Mouse (Mus musculus) midbrain, embryonic 14.5 days (tissue): ENCODE measurements around the gene Parl. TPM values are rescaled to one million over a fixed set of nuclear protein-coding genes. Genes with fewer than 3 reads are reported as not detected.

Experiments used
- ATAC-seq: fragments of 200-750 bp; cut with Nextera tagmentation; 2 replicates; pipeline ENCODE4 v1.8.0; 2017; ENCODE audit warnings: moderate number of reproducible peaks, moderate library complexity; ENCODE audit not compliant: low FRiP score, low TSS enrichment
- DNase-seq: peaks from one replicate; pipeline ENCODE4 v3.0.0-alpha.2; 2015
- H3K27ac ChIP-seq: fragments of 300-500 bp; sonication (generic); replicated peaks from 2 replicates; pipeline ENCODE4 v1.5.1; 2014; ENCODE audit warnings: mild to moderate bottlenecking, low read depth, low read length, moderate library complexity
- H3K27me3 ChIP-seq: fragments of 300-500 bp; sonication (generic); 2 replicates; pipeline ENCODE4 v1.6.1; 2014; ENCODE audit warnings: low read length, control low read depth, mixed read lengths; ENCODE audit not compliant: control insufficient read depth, insufficient read depth
- H3K36me3 ChIP-seq: fragments of 300-500 bp; sonication (generic); 2 replicates; pipeline ENCODE4 v1.6.1; 2014; ENCODE audit warnings: low read length, control low read depth; ENCODE audit not compliant: control insufficient read depth, insufficient read depth
- H3K4me1 ChIP-seq: fragments of 300-500 bp; sonication (generic); 2 replicates; pipeline ENCODE4 v1.6.1; 2014; ENCODE audit warnings: mild to moderate bottlenecking, antibody characterized with exemption, low read length, control low read depth; ENCODE audit not compliant: control insufficient read depth, insufficient read depth
- H3K4me2 ChIP-seq: fragments of 300-500 bp; sonication (generic); 2 replicates; pipeline ENCODE4 v1.6.1; 2014; ENCODE audit warnings: mild to moderate bottlenecking, low read length, moderate library complexity
- H3K4me3 ChIP-seq: fragments of 300-500 bp; sonication (generic); replicated peaks from 2 replicates; pipeline ENCODE4 v1.5.1; 2014; ENCODE audit warnings: low read depth, low read length
- H3K9ac ChIP-seq: fragments of 300-500 bp; sonication (generic); replicated peaks from 2 replicates; pipeline ENCODE4 v1.6.1; 2014; ENCODE audit warnings: mild to moderate bottlenecking, low read length, moderate library complexity
- H3K9me3 ChIP-seq: fragments of 300-500 bp; sonication (generic); 2 replicates; pipeline ENCODE4 v1.6.1; 2016; ENCODE audit warnings: low read length, control low read depth, mixed read lengths; ENCODE audit not compliant: control insufficient read depth
- WGBS: fragments of 180-500 bp; shearing (Covaris S2); extraction: QIAGEN DNeasy Blood & Tissue Kit; methylation state at CpG from one replicate; pipeline ENCODE4 v1.1.7; 2014; 5-methylcytosine and 5-hydroxymethylcytosine counted together
- polyA plus RNA-seq: library from polyadenylated mRNA; unstranded; fragments of >200 nt; fragmentation: Nextera tagmentation; extraction: Ambion mirVana; gene quantifications from 2 replicates; pipeline ENCODE4 v1.2.1, GENCODE M21; 2014

The Parl gene
- polyA plus RNA-seq = 78.2 and 79.7 TPM in 2 replicates

DNA sequence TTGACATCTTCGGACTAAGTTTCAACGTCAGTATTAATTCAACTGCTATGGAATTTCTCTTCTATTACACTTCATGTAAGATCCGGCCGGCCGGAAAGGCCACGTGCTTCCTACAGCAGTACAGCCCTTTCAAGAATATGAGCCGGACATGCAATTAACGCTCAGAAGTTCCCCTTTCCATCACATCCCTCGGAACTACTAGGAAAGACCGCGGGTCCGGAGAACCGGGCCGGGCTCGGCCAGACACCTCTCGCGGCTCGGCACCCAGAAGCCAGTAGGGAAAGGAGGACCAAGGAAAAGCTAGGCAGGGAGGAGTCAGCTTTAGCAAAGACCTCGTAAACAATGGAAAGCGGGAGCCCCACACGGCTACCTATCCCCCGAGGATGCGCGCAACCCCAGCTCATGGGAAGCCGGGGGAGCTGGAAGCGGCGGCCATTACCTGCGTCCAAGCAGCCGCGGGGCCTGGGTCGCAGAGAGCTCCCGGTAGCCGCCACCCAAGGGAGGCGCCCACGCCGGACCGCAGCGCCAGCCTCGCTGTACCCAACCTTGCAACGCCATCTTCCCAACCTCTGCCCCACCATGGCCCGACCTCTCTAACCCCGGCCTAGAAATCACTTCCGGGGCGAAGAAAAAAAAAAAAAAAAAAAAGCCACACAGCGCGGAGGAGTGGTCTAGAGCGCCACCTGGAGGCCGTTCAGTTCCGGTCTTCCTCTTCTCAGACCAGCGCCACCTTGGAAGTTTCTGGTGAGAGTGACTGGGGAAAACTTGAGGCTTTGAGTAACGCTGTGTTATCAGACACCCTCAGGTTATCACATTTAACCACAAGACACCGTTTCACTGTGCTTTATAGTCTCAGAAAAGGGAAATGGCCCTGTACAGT lies at the start of gene Parl:
Parl (minus strand) TSS at position 618 of the 880 bp plus-strand sequence.
- under 1% methylated on average over 52 of the region's 52 CpGs for WGBS
- peak within 1 kb of the TSS; percentile 70; the same call in 1 of the 2 replicates for H3K27ac ChIP-seq

GRCm38 (mm10) chr16:20345464-20345863 lies 43.3 kb upstream of the Parl start:
- H3K4me2 ChIP-seq = no peak overlapping the region
- WGBS = 96% methylated on average over 1 of the region's 1 CpGs
- H3K9me3 ChIP-seq = no peaks in the 10 kb centered on the region
- H3K4me3 ChIP-seq = no peak overlapping the region
- no peak overlapping the region for H3K27ac ChIP-seq
- peaks cover 60% of the 10 kb centered on the region for H3K36me3 ChIP-seq
- no peaks in the 10 kb centered on the region for H3K27me3 ChIP-seq
- no peak overlapping the region for H3K9ac ChIP-seq
- DNase-seq = no peak
- no peak for ATAC-seq
- no peaks in the 10 kb centered on the region for H3K4me1 ChIP-seq

More for the DNA sequence above, at the start of gene Parl:
- Histone ChIP-seq H3K9me3 (no peaks in the 10 kb centered on the region), H3K4me2 (peak within 1 kb of the TSS; percentile 67), H3K9ac (peak within 1 kb of the TSS; percentile 85), H3K4me1 (peaks cover 16% of the 10 kb centered on the region), H3K4me3 (peak within 1 kb of the TSS; percentile 92), H3K36me3 (peaks cover 16% of the 10 kb centered on the region), H3K27me3 (no peaks in the 10 kb centered on the region)
- ATAC-seq (peak; percentile 92), DNase-seq (peak; percentile 95)

- H3K36me3 ChIP-seq = peaks cover 72% of the 10 kb centered on the region
- no peak overlapping the region for H3K9ac ChIP-seq
- DNase-seq (no peak), ATAC-seq (no peak)
- WGBS = 98% methylated on average over 3 of the region's 3 CpGs
- H3K4me2 ChIP-seq = no peak overlapping the region
- H3K4me3 ChIP-seq = no peak overlapping the region
- H3K9me3 ChIP-seq = no peaks in the 10 kb centered on the region
- H3K27ac ChIP-seq = no peak overlapping the region
- H3K4me1 ChIP-seq = no peaks in the 10 kb centered on the region
- no peaks in the 10 kb centered on the region for H3K27me3 ChIP-seq
Measured at GRCm38 (mm10) chr16:20338616-20339015, 36.4 kb upstream of the Parl start.

- no peak overlapping the region for H3K9ac ChIP-seq
- no peaks in the 10 kb centered on the region for H3K9me3 ChIP-seq
- H3K36me3 ChIP-seq = peaks cover 75% of the 10 kb centered on the region
- no peaks in the 10 kb centered on the region for H3K27me3 ChIP-seq
- no peak for DNase-seq
- ATAC-seq = no peak
- H3K27ac ChIP-seq = no peak overlapping the region
- 98% methylated on average over 8 of the region's 8 CpGs for WGBS
- H3K4me2 ChIP-seq = no peak overlapping the region
- no peaks in the 10 kb centered on the region for H3K4me1 ChIP-seq
- no peak overlapping the region for H3K4me3 ChIP-seq
Measured at GRCm38 (mm10) chr16:20334918-20335317, 32.7 kb upstream of the Parl start.

GRCm38 (mm10) chr16:20328306-20328705 lies 26.1 kb upstream of the Parl start:
- WGBS = 89% methylated on average over 5 of the region's 5 CpGs
- no peaks in the 10 kb centered on the region for H3K4me1 ChIP-seq
- ATAC-seq (no peak), DNase-seq (no peak)
- no peaks in the 10 kb centered on the region for H3K9me3 ChIP-seq
- peaks cover 38% of the 10 kb centered on the region for H3K36me3 ChIP-seq
- H3K4me3 ChIP-seq = no peak overlapping the region
- no peak overlapping the region for H3K27ac ChIP-seq
- H3K9ac ChIP-seq = no peak overlapping the region
- H3K27me3 ChIP-seq = no peaks in the 10 kb centered on the region
- H3K4me2 ChIP-seq = no peak overlapping the region

GRCm38 (mm10) chr16:20325286-20325685 lies 23.1 kb upstream of the Parl start, which contains the start of gene Cyp2ab1:
Gene Cyp2ab1 (minus strand): TSS chr16:20325404.
- Histone ChIP-seq H3K36me3 (peaks cover 13% of the 10 kb centered on the region), H3K4me2 (no peak within 1 kb of the TSS), H3K9me3 (no peaks in the 10 kb centered on the region), H3K4me1 (no peaks in the 10 kb centered on the region), H3K9ac (no peak within 1 kb of the TSS), H3K27me3 (no peaks in the 10 kb centered on the region), H3K4me3 (no peak within 1 kb of the TSS), H3K27ac (no peak within 1 kb of the TSS)
- DNase-seq (no peak), ATAC-seq (no peak)
- 73% methylated on average over 5 of the region's 5 CpGs for WGBS

DNA sequence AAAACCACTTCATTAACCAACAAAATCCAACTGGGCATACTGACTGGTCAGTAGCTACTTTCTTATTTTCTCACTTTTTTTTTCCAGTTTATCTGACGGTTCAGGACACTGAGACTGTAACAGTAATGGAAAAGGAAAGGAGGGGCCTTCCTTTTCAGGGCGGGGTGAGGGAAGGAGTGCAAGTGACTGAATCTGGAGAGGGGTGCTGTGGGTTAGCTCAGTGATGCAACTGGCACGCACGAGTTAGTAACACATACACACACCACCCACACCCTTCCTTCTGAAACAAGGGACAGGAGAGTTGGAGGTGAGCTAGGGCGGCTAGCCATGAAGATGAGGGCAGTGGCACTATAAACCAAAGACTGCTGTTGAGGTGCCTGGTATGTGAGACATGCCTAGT lies 21.7 kb upstream of the Parl start:
- H3K27me3 ChIP-seq = no peaks in the 10 kb centered on the region
- 84% methylated on average over 5 of the region's 5 CpGs for WGBS
- DNase-seq = no peak
- H3K27ac ChIP-seq = no peak overlapping the region
- no peak for ATAC-seq
- H3K36me3 ChIP-seq = peaks cover 4% of the 10 kb centered on the region; the same call in 1 of the 2 replicates
- H3K4me3 ChIP-seq = no peak overlapping the region
- no peaks in the 10 kb centered on the region for H3K9me3 ChIP-seq
- no peak overlapping the region for H3K9ac ChIP-seq
- H3K4me1 ChIP-seq = no peaks in the 10 kb centered on the region
- no peak overlapping the region for H3K4me2 ChIP-seq

- no peaks in the 10 kb centered on the region for H3K36me3 ChIP-seq
- WGBS = 92% methylated on average over 4 of the region's 4 CpGs
- H3K4me2 ChIP-seq = no peak overlapping the region
- ATAC-seq (no peak), DNase-seq (no peak)
- no peaks in the 10 kb centered on the region for H3K27me3 ChIP-seq
- H3K9me3 ChIP-seq = no peaks in the 10 kb centered on the region
- H3K9ac ChIP-seq = no peak overlapping the region
- H3K4me1 ChIP-seq = no peaks in the 10 kb centered on the region
- no peak overlapping the region for H3K4me3 ChIP-seq
- no peak overlapping the region for H3K27ac ChIP-seq
Measured at GRCm38 (mm10) chr16:20322274-20322673, 20.1 kb upstream of the Parl start.

GRCm38 (mm10) chr16:20316770-20317169 lies 14.6 kb upstream of the Parl start:
- H3K4me1 ChIP-seq = no peaks in the 10 kb centered on the region
- no peak overlapping the region for H3K9ac ChIP-seq
- H3K27me3 ChIP-seq = no peaks in the 10 kb centered on the region
- DNase-seq (peak; percentile 2), ATAC-seq (no peak)
- 76% methylated on average over 6 of the region's 6 CpGs for WGBS
- H3K4me2 ChIP-seq = no peak overlapping the region
- no peak overlapping the region for H3K27ac ChIP-seq
- H3K9me3 ChIP-seq = no peaks in the 10 kb centered on the region
- no peaks in the 10 kb centered on the region for H3K36me3 ChIP-seq
- H3K4me3 ChIP-seq = no peak overlapping the region
